Mouse (Mus musculus) forebrain, embryonic 12.5 days (tissue): Measurements from ENCODE around the gene Zdhhc13. TPM values are rescaled to one million over a fixed set of nuclear protein-coding genes. Genes with fewer than 3 reads are reported as not detected.

Experiments used
- ATAC-seq: fragments of 200-750 bp; cut with Nextera tagmentation; 2 replicates; pipeline ENCODE4 v1.8.0; 2017; ENCODE audit warnings: moderate TSS enrichment; ENCODE audit not compliant: low FRiP score
- H3K27ac ChIP-seq: fragments of 300-500 bp; sonication (generic); 2 replicates; pipeline ENCODE4 v1.5.1; 2016; ENCODE audit warnings: mild to moderate bottlenecking
- H3K27me3 ChIP-seq: fragments of 300-500 bp; sonication (generic); 2 replicates; pipeline ENCODE4 v1.6.1; 2016; ENCODE audit warnings: mild to moderate bottlenecking
- H3K36me3 ChIP-seq: fragments of 300-500 bp; sonication (generic); replicated peaks from 2 replicates; pipeline ENCODE4 v1.6.1; 2016; ENCODE audit warnings: mild to moderate bottlenecking
- H3K4me1 ChIP-seq: fragments of 300-500 bp; sonication (generic); 2 replicates; pipeline ENCODE4 v1.6.1; 2016
- H3K4me2 ChIP-seq: fragments of 300-500 bp; sonication (generic); 2 replicates; pipeline ENCODE4 v1.6.1; 2016; ENCODE audit warnings: mild to moderate bottlenecking, moderate library complexity
- H3K4me3 ChIP-seq: fragments of 300-500 bp; sonication (generic); replicated peaks from 2 replicates; pipeline ENCODE4 v1.5.1; 2016; ENCODE audit warnings: mild to moderate bottlenecking
- H3K9ac ChIP-seq: fragments of 300-500 bp; sonication (generic); 2 replicates; pipeline ENCODE4 v1.6.1; 2016; ENCODE audit warnings: mild to moderate bottlenecking
- H3K9me3 ChIP-seq: fragments of 300-500 bp; sonication (generic); 2 replicates; pipeline ENCODE4 v1.6.1; 2016
- WGBS: fragments of 180-500 bp; shearing (Covaris S2); methylation state at CpG from one replicate; pipeline ENCODE4 v1.1.7; 2016; 5-methylcytosine and 5-hydroxymethylcytosine counted together
- polyA plus RNA-seq: library from polyadenylated mRNA; unstranded; fragments of >200 nt; fragmentation: Nextera tagmentation; extraction: Ambion mirVana; gene quantifications from 2 replicates; pipeline ENCODE4 v1.2.1, GENCODE M21; 2016

Gene Zdhhc13
- polyA plus RNA-seq, 1 experiment from 2014 or later = 38.9 TPM

GRCm38 (mm10) chr7:48871292-48871691, 82.5 kb downstream of the Zdhhc13 start:
- WGBS = 92% methylated on average over 11 of the region's 11 CpGs
- Histone ChIP-seq H3K4me1 (no peaks in the 10 kb centered on the region), H3K4me2 (no peak overlapping the region), H3K27ac (no peak overlapping the region), H3K36me3 (peaks cover 96% of the 10 kb centered on the region), H3K27me3 (no peaks in the 10 kb centered on the region), H3K9ac (no peak overlapping the region), H3K9me3 (no peaks in the 10 kb centered on the region), H3K4me3 (no peak overlapping the region)
- ATAC-seq = no peak

- Histone ChIP-seq H3K4me3 (no peak overlapping the region), H3K27ac (no peak overlapping the region), H3K4me2 (no peak overlapping the region), H3K27me3 (no peaks in the 10 kb centered on the region), H3K9me3 (no peaks in the 10 kb centered on the region), H3K9ac (no peak overlapping the region), H3K36me3 (peaks cover 81% of the 10 kb centered on the region), H3K4me1 (peaks cover 8% of the 10 kb centered on the region)
- no peak for ATAC-seq
- WGBS = 93% methylated on average over 14 of the region's 14 CpGs
Observed at GRCm38 (mm10) chr7:48875096-48875495, 86.3 kb downstream of the Zdhhc13 start.

DNA sequence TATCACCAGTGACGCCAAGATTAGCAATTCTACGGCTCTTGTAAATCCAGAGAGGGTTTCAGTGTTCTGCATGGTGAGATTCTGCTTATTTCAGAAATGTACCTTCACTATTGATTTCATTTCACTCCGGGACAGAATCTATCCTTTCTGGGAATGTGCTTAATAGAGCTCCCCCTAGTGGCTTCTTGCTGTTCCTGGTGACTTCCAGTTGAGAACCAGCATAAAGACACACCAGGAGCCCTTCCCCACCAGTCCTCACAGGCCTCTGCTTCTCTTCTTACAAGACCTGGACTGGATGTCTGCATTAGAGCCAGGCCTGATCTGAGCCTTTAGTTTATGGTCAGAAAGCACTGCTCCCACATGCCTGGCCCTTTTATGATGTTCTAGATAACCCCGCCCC, 87.7 kb downstream of the Zdhhc13 start:
- WGBS = 76% methylated on average over 4 of the region's 4 CpGs
- peaks cover 11% of the 10 kb centered on the region for H3K4me1 ChIP-seq

More for the DNA sequence above, 87.7 kb downstream of the Zdhhc13 start:
- no peak overlapping the region for H3K9ac ChIP-seq
- no peak for ATAC-seq
- H3K9me3 ChIP-seq = no peaks in the 10 kb centered on the region
- no peak overlapping the region for H3K27ac ChIP-seq
- no peak overlapping the region for H3K4me3 ChIP-seq
- H3K36me3 ChIP-seq = peaks cover 67% of the 10 kb centered on the region
- no peaks in the 10 kb centered on the region for H3K27me3 ChIP-seq
- H3K4me2 ChIP-seq = no peak overlapping the region

Other genes starting within 250 kb of the Zdhhc13 start
- not detected in 2 replicates for gene Mrgprb2, start 230.9 kb upstream of the Zdhhc13 start, polyA plus RNA-seq
- not detected in 2 replicates for gene Mrgprb3, start 145.2 kb upstream of the Zdhhc13 start, polyA plus RNA-seq
- gene Csrp3, start 59.0 kb downstream of the Zdhhc13 start, polyA plus RNA-seq = 0.37 and 0.38 TPM in 2 replicates
- 19.1 and 20.9 TPM in 2 replicates for gene E2f8, start 92.6 kb downstream of the Zdhhc13 start, polyA plus RNA-seq
- gene Nav2, start 119.7 kb downstream of the Zdhhc13 start, polyA plus RNA-seq = 8.1 and 10.9 TPM in 2 replicates